Mouse (Mus musculus) kidney, postnatal 36 days (tissue): Measurements from ENCODE around the gene Creld1.

ENCODE experiments used
- DNase-seq, 2 experiments: peaks; one replicate each; pipeline ENCODE4 v3.0.0; 2021 to 2022; ENCODE audit warnings: mixed read lengths in 2 of 2

Gene Creld1

DNA sequence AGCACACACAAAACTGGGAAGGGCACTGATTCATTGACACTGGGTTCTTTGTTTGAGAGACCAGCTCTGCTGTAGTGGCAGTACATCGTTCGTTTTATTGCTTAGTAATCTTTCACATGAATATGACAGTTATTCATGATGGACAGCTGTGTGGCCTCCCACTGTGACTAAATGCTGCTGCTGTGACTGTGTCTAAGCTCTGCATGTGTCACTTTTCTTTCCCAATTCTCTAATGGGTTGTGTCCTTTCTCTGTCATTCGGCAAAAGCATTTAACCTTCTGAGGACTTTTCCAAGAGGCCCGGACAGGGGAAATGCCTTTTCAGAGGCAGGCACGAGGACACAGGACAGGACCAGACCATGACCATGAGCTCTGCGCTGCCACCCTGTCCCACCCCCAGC is 30.8 kb downstream of the Creld1 start:
- no peak for DNase-seq

DNA sequence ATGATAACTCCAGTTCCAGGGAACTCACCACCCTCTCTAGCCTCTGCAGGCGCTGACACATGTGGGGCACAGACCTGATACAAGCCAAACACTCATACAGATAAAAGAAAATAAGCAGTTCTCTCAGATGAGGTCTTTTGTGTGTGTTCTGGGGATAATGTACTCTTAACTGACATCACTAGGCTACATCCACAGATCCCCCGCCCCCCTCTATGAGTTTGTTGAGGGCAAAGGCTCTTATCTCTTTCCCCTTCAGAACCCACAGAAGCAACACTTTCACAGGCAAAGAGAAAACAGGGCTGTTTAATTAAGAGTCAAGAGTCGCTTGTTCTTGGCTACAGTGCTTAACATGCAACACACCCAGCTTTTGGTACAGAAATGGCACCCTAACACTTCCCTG is 31.5 kb downstream of the Creld1 start:
- DNase-seq, result no peak

DNA sequence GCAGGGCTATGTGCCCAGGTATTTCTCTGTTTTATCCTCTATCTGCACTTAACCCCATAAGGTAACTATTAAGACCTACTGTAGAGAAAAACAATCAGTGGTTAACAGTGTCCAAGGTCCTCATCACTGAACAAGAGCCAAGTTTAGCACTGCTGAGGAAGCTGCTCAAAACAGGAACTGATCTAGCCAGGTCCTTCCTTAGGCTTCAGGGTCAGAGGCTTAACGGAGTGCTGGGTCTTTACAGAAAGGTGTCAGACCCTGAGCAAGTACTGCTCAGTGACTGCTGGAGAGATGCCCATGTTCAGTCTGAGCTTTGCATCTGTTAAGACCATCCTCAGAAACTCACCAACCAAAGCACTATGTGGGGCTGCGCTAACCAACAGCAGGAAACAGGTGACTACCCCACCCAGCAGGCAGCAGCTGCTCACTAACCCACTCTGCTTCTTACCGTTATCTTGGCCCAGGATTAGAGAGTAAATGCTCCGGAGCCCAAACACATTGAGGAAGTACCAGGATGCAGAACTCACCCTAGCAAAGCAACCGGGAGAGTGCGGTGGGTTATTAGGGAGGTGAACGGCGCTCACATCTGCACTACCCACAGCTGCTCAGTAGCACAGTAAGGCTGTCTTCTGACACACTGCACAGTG is 34.5 kb downstream of the Creld1 start:
- DNase-seq, result no peak

DNA sequence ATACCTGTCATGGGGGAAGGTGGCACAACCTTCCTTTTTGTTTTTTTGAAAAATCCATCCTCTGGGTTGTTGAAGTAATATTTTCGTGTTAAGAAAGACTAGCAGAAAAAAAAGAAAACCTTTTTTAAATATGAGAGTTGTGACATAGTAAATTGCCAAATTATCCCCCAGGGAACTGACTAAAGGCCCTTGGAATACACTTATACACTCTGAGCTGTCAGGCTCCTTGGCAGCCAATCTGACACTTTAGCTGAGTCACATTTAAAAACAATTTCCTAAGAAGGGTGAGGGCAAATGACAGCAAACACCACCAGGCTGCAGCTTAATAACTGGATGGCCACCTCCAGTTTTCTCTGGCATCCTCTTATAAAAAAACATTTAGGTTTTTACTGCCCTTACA is 39.2 kb downstream of the Creld1 start:
- no peak for DNase-seq

DNA sequence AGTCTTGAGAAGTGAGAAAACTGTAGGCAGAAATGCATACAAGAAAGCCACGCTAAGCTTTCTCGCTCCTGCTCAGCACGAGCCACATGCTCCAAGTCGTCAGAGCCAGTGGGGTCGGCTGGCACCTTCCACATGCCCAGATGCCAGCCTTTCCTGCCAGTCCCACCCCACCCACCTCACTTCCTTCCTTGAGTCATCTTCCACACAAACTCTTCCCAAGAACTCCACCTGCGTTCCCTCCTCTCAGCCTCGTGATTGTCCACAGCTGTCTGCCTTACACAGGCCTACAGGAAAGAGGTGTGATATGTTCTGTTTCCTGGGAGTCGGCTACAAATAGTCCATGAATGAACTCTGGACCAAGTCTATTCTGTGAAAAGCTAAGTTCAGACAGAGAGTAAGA is 40.3 kb downstream of the Creld1 start:
- no peak for DNase-seq

DNA sequence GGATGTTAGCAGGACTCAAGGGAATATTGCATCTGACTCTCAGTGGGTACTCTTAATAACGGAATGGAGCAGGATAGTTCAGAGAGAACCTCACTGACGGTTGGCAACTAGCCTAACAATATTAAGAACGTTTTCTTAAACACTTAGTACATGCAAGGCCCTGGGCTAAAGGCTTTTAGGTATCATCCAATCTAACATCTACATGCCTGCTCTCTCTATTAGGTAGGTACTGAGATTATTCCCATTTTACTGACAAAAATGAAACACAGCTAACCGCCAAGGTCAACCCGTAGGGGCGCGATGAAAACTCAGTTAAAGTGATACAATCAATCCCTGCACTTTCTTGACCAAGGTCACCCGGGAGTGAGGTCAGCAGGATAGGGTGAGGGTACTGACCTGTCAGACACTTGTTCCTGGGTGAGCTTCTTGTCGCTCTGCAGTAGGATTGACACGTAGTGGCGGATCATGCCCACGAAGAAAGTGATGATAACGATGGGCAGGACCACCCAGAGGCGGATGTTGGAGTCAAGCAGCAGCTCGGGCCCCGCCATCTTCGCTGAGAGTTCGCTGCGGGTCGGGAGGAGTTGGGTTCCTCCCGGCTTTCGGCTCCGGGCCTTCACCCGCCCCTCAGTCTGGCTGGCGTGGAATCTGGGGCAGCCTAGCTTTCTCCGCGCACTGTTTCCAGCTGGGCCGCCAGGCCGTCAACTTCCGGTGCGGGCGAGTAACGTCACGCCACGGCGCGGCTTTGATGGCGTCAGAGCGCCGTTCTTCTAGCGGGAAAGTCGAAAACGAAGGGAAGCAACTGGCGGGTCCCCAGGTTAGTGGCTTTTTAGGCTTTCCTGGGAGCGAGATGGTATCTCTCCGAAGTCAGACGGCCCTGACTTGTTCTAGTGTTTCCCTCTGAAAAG is 48.1 kb downstream of the Creld1 start, which contains the start of the genes Emc3 and Fancd2:
Gene Emc3 (minus strand): TSS at position 721 of the 908 bp plus-strand sequence.
Gene Fancd2 (plus strand): TSS at position 751 of the 908 bp plus-strand sequence.
- DNase-seq, result peak; percentile 90 to 94

DNA sequence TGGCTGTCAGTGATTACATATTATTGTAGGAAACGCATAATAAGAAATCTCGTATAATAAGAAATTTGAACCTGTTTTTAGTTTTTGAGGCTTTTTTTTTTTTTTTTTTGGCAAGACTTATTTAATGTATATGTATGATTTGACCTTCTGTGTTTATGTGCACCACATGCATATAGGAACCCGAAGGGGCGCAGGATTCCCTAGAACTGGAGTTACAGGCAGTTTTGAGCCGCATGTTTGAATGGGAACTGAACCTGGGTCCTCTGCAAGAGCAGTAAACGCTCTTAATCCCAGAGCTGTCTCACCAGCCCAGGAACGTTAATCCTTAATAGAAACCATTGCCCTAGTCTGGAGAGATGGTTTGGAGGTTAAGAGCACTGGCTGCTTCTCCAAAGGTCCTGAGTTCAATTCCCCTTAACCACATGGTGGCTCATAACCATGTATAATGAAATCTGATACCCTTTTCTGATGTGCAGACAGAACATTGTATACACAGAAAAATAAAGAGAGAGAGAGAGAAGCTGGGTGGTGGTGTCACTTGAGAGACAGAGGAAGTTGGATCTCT is 48.8 kb downstream of the Creld1 start:
- no peak for DNase-seq

DNA sequence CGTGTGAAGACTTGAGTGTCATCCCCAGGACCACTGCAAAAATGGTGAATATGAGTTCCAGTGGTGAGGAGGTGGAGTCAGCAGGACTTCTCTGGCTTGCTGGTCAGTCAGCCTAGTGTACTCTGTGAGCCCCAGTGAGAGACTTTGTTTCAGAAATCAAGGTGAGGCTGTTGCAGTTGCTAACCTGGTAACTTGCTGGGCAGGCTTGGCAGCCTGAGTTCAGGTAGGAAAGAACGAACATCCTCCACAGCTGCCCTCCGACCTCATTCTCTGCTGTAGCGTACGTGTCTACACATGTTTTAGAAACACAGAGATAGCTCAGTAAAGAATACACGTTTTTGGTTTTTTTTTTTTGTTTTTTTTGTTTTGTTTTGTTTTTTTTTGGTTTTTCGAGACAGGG is 51.8 kb downstream of the Creld1 start:
- no peak for DNase-seq

DNA sequence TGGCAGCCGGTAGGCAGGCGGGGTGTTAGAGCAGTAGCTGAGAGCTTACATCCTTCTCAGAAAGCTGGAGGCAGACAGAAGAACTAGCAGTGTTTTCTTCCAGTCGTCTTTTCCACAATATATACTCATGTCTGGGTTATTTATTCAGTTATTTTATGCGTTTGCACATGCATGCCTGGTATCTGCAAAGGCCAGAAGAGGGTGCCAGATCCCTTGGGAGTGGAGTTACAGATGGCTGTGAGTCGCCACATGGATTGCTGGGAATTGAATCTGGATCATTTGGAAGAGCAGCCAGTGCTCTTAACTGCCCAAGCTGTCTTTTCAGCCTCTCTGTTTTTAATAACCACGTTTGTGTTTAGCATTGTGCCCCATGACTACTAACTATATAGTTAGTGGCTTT is 58.5 kb downstream of the Creld1 start:
- DNase-seq, result peak in 1 of 2 experiments; percentile 10
